Mouse (Mus musculus): ENCODE measurements at regions not wholly inside any gene's neighbourhood (a gene's known extent, or its start where the extent isn't known, plus 50 kb on each side); places are given as distances from the start of the nearest gene placed in this dataset.

DNA sequence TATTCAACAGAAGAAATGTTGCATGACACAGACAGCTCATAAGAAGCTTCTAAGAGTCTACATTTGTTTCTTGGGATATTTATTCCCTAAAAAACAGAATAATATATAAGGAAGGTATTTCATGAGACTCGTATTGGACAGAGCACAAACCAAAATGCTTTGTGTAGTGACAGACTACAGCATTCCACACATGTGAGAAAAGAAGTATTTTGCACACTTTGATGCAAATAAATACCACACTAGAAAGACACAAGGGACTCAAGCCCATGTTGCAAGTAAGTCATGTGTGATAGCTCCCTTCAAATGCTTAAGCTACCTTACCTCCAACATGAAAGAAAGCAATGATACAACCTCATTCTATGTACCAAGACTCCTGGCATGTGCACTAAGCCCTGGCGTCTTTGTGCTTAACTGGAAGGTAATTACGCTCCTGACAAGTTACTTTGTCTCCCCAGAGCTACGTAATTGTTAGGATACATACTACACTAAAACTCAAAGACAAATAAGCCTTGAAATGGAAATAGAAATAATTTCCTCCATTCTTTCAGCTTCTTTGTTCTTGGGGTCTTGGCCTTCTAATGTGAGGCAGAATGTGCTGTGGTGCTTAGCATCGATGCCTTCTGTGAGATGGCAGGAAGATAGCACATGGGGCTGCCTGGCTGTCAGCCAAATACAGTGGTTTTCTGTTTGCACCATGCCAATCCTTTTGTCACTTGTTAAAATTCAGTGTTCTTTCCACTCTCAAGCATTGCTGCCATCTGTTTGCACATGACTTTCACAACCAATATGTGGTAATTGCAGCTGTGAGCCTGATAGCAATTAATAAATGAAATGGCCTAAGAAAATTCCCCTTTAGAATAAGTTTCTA, 1214.4 kb upstream of the Igfbp7 start:
- peak; percentile 18 to 19 for DNase-seq (ENCODE audit: low spot score in 2 of 2)

DNA sequence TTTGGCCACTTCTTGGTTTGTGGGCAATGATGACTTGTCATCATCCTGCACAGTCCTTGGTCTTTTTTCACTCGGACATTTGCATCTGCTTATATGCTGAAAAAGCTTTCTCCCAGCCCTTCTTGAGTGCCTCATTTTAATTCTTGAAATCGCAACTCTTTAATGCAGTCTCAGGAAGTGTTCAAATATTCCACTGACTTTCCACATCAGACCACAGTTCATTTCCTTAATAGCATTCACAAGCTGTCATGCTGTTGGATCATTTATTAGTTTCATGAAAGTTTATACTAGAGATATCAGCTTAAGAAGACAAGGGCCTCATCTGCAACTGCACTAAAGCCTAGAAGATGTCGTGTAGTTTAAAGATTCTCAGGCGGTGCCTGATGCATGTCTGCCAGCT, 1200.5 kb upstream of the Igfbp7 start:
- no peak for DNase-seq (ENCODE audit: low spot score in 2 of 2)

DNA sequence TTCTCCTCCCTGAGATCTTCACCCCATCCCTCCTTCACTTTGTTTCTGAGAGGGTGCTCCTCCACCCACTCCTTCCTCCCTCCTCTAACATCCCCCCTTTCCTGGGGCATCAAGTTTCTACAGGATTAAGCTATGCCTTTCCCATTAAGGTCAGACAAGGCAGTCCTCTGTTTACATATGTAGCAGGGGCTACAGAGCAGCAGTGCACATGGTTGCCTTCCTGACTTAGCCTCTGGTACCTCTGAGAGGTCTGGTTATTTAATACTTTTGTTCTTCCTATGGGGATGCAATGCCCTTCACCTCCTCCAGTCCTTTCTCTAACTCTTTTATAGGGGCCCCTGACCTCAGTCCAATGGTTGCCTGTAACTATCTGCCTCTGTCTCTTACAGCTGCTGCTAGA, 1194.8 kb upstream of the Igfbp7 start:
- DNase-seq (ENCODE audit: low spot score in 2 of 2) = no peak

DNA sequence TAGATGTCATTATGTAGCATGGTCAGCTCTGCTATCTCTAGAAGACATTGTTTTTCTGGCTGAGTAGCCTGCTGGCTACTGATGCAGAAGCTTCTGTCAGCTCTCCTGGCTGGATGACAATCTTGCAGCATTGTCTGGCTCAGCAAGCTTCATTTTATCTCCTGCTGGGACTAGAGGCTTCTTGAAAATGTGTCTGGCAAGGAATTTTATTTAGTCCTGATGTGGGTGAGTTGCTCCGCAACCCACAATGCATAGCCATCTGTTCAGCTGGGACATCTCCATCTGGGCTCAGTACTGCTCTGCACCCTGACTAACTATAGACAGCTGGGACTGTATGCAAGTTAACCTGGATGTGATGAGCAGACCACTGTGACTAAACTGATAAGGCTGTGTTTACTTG, 1177.0 kb upstream of the Igfbp7 start:
- DNase-seq (ENCODE audit: low spot score in 2 of 2) = peak; percentile 81 to 87

DNA sequence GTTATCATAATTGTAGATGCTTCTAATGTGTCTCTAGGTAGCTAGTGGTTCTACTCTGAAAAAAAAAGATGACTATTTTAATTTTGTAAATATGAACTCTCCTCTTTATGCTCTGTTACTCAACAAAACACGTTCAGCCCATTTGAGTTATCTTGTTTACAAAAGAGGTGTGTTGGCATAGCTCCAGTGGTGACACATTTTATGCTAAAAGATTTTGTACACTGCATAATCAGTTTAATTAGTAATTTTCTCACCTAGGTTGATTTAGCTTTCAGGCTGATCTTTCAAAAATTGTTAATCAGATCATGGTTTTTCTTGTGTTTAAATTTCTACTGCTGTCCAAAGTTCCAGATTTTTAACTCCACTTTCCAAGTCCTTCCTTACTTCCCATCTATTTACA, 1149.1 kb upstream of the Igfbp7 start:
- DNase-seq (ENCODE audit: low spot score in 2 of 2) = no peak

DNA sequence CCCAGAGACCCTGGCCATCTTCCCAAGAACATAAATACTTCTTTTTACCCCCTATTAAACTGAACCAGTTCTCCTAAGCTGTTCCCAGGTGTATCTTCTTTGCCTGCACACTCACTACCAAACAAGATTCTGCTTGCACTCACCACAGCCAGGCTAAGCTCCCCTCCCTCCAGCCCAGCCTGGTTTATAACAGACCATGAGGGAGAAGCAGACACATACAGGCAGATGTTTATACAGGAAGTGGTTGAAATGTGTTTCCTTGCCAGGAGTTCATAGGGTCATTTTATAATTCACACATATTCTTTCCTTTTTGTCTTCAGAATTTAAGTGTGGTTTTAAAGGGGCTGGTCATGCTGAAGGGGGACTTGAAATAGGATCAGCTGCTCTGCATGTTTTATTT, 1127.5 kb upstream of the Igfbp7 start:
- DNase-seq (ENCODE audit: low spot score in 2 of 2) = no peak

Data from right cerebral cortex, adult 2 months (tissue).